Mouse (Mus musculus): ENCODE measurements around the gene Thap2. TPM values are rescaled to one million over a fixed set of nuclear protein-coding genes. Genes with fewer than 3 reads are reported as not detected.

Thap2 gene
- 9.1 and 9.8 TPM in 2 replicates for polyA plus RNA-seq (2012; rRNA removed)

DNA sequence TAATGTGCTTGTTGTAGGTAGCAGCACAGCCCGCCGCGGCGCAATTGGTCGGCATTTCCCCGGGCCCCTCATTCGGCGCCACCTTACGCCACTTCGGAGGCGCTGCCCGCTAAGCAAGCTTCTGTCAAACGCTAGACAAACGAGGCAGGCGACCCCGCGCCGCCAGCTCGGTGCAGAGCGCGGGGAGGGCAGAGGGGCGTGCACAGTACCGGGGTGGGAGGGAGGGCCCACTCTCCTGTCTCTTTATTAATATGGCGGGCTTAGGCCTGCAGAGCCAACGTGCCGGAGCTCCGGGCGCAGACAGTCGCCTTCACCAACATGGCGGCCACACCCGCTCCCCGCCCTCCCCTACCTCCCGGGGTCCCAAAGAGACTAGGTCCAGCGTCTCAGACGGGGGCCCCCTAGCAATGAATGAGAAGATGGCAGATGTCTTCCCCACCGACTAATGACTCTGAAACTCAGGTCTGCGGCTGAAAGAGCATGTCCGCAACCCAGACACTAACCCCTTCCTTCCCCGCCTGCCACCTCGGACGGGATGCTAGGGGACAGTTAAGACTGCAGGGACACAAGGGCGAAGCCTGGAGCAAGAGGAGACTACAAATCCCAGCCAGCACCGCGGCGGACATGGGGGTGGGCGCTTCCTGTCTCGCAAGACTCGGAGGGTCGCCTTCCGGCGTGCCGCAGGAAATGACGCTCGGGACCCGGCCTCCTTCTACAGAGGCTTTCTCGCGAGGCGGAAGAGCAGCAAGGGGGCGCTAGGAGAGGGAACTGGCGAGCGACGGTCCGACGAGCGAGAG lies at the start of gene Thap2, which contains the start of gene Zfc3h1:
TSS of gene Thap2 (minus strand) at position 223 of the 797 bp plus-strand sequence.
TSS of gene Zfc3h1 (plus strand) at position 739 of the 797 bp plus-strand sequence.
- H3K27me3 ChIP-seq (ENCODE audit: control insufficient read depth, insufficient read depth, low read length): no peaks in the 10 kb centered on the region
- peak; percentile 53 for TF ChIP-seq CTCF (IDR thresholded peaks at IDR 0.05; ENCODE audit: borderline replicate concordance, control insufficient read depth, extremely low read depth, insufficient read depth, low read length, poor library complexity)
- peak; percentile 90 for TF ChIP-seq POLR2A (IDR thresholded peaks at IDR 0.05; ENCODE audit: control insufficient read depth, extremely low read depth, insufficient read depth, low read length, poor library complexity)
- peak; percentile 96 for DNase-seq
- H3K27ac ChIP-seq (ENCODE audit: control insufficient read depth, insufficient read depth, low read length): peak within 1 kb of the TSS; percentile 64
- H3K4me3 ChIP-seq (ENCODE audit: control insufficient read depth, insufficient read depth, low read length): peak within 1 kb of the TSS; percentile 90
- H3K4me1 ChIP-seq (replicated peaks; ENCODE audit: control insufficient read depth, insufficient read depth, low read length): peaks cover 4% of the 10 kb centered on the region
- peaks cover 4% of the 10 kb centered on the region; the same call in 1 of the 2 replicates for H3K36me3 ChIP-seq (ENCODE audit: control insufficient read depth, insufficient read depth, low read length)
- under 1% methylated on average over 65 of the region's 65 CpGs for WGBS

DNA sequence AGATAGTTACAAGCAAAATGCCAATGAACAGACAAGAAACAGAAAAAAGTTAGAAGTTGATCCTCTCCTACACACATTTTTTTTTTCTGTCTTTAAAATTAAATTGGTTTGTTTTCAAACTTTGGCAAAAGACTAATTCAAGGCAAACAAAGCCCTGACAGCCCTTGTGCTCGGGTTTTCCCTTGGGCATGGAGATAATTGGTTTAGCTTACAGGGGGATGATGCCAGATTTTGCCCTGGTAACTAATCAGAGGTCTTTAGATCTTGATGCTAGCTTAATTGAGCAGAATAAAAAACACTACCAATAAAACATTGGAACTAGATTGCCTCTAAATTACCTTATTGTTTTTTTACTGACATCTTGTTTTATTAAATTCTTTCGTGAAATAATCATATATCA lies 41.1 kb upstream of the Thap2 start:
- 97% methylated on average over 2 of the region's 2 CpGs for WGBS
- H3K27ac ChIP-seq (ENCODE audit: control insufficient read depth, insufficient read depth, low read length): no peak overlapping the region
- no peaks in the 10 kb centered on the region for H3K4me1 ChIP-seq (replicated peaks; ENCODE audit: control insufficient read depth, insufficient read depth, low read length)
- no peaks in the 10 kb centered on the region for H3K27me3 ChIP-seq (ENCODE audit: control insufficient read depth, insufficient read depth, low read length)
- H3K36me3 ChIP-seq (ENCODE audit: control insufficient read depth, insufficient read depth, low read length): peaks cover 81% of the 10 kb centered on the region
- DNase-seq: no peak
- H3K4me3 ChIP-seq (ENCODE audit: control insufficient read depth, insufficient read depth, low read length): no peak overlapping the region
- TF ChIP-seq CTCF (IDR thresholded peaks at IDR 0.05; ENCODE audit: borderline replicate concordance, control insufficient read depth, extremely low read depth, insufficient read depth, low read length, poor library complexity) (no peak), POLR2A (IDR thresholded peaks at IDR 0.05; ENCODE audit: control insufficient read depth, extremely low read depth, insufficient read depth, low read length, poor library complexity) (no peak)

DNA sequence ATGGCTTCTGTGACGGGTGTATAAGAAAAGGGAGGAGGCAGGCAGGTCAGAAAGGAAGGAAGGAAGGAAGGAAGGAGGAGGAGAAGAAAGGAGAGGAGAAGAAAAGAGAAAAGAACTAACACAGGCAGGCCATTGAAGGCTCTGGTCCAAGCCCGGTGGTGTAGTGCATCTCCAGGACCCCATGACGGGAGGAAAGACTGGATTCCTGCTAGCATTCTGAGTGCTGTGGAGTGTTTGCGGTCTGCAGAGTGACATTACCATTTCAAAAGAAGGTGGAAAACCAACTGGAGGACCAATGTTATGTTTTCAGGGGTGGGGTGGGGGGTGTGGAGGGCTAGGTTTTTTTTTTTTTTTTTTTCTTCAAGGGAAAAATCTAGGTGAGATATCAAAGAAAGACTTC lies 37.7 kb upstream of the Thap2 start:
- Histone ChIP-seq H3K27ac (ENCODE audit: control insufficient read depth, insufficient read depth, low read length) (no peak overlapping the region), H3K27me3 (ENCODE audit: control insufficient read depth, insufficient read depth, low read length) (no peaks in the 10 kb centered on the region), H3K4me1 (replicated peaks; ENCODE audit: control insufficient read depth, insufficient read depth, low read length) (no peaks in the 10 kb centered on the region), H3K36me3 (ENCODE audit: control insufficient read depth, insufficient read depth, low read length) (peaks cover 74% of the 10 kb centered on the region), H3K4me3 (ENCODE audit: control insufficient read depth, insufficient read depth, low read length) (no peak overlapping the region)
- WGBS: 93% methylated on average over 4 of the region's 4 CpGs
- TF ChIP-seq POLR2A (IDR thresholded peaks at IDR 0.05; ENCODE audit: control insufficient read depth, extremely low read depth, insufficient read depth, low read length, poor library complexity) (no peak), CTCF (IDR thresholded peaks at IDR 0.05; ENCODE audit: borderline replicate concordance, control insufficient read depth, extremely low read depth, insufficient read depth, low read length, poor library complexity) (no peak)
- no peak for DNase-seq

DNA sequence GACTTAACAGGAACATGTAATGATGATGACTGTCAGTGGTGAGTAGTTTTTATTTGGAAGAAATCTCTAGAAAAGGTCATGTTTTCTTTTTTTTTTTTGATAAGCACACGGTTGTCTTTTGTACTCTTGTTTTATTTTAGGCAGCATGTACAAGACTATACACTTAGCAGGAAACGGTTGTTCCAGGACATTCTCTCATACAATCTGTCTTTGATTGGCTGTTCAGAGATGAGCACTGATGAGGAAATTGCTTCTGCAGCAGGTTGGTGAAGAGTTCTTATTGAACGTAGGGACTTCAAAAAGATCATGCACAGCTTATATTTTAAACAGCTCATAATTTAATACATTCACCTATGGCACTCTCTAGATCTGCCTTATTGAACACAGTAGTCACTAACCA lies 29.8 kb upstream of the Thap2 start:
- Histone ChIP-seq H3K27me3 (ENCODE audit: control insufficient read depth, insufficient read depth, low read length) (no peaks in the 10 kb centered on the region), H3K4me1 (replicated peaks; ENCODE audit: control insufficient read depth, insufficient read depth, low read length) (no peaks in the 10 kb centered on the region), H3K4me3 (ENCODE audit: control insufficient read depth, insufficient read depth, low read length) (no peak overlapping the region), H3K27ac (ENCODE audit: control insufficient read depth, insufficient read depth, low read length) (no peak overlapping the region), H3K36me3 (ENCODE audit: control insufficient read depth, insufficient read depth, low read length) (peaks cover 92% of the 10 kb centered on the region)
- DNase-seq: no peak
- TF ChIP-seq POLR2A (IDR thresholded peaks at IDR 0.05; ENCODE audit: control insufficient read depth, extremely low read depth, insufficient read depth, low read length, poor library complexity): no peak
- TF ChIP-seq CTCF (IDR thresholded peaks at IDR 0.05; ENCODE audit: borderline replicate concordance, control insufficient read depth, extremely low read depth, insufficient read depth, low read length, poor library complexity): no peak
- 93% methylated on average over 3 of the region's 3 CpGs for WGBS

DNA sequence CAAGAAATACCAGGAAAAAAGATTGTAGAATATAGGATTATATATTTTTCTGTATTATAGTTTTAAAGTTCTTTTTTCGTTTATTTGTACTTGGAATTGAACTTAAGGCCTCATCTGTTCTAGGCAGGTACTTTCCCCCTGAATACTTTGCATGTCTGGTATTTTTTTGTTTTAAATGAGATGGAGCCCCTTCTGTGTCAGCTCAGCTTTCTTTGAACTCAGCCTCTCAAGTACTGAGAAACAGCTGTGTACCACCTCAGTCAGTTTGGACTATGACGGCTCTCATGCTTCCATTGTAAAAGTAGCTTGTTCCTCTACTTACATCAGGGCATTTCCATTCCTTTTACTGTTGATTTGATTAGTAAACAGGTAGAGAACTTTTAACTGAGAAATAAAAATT lies 29.3 kb upstream of the Thap2 start:
- H3K4me1 ChIP-seq (replicated peaks; ENCODE audit: control insufficient read depth, insufficient read depth, low read length): no peaks in the 10 kb centered on the region
- 96% methylated on average over 2 of the region's 2 CpGs for WGBS
- peaks cover 94% of the 10 kb centered on the region for H3K36me3 ChIP-seq (ENCODE audit: control insufficient read depth, insufficient read depth, low read length)
- DNase-seq: no peak
- H3K27me3 ChIP-seq (ENCODE audit: control insufficient read depth, insufficient read depth, low read length): no peaks in the 10 kb centered on the region
- TF ChIP-seq POLR2A (IDR thresholded peaks at IDR 0.05; ENCODE audit: control insufficient read depth, extremely low read depth, insufficient read depth, low read length, poor library complexity): no peak
- TF ChIP-seq CTCF (IDR thresholded peaks at IDR 0.05; ENCODE audit: borderline replicate concordance, control insufficient read depth, extremely low read depth, insufficient read depth, low read length, poor library complexity): no peak
- no peak overlapping the region for H3K27ac ChIP-seq (ENCODE audit: control insufficient read depth, insufficient read depth, low read length)
- H3K4me3 ChIP-seq (ENCODE audit: control insufficient read depth, insufficient read depth, low read length): no peak overlapping the region

DNA sequence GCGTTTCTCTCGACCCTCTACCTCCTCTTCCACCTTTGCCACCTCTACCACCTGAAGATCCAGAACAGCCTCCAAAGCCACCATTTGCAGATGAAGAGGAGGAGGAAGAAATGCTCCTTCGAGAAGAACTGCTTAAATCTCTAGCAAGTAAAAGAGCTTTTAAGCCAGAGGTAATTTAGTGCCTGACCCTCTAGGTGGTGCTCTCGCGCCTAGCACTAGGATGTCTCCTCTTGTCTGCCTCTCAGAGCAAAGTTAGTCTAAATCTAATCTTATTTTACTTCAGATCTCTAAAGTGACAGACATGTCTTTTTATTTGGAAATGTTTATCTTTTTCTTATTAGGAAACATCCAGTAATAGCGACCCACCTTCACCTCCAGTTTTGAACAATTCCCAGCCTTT lies 22.1 kb upstream of the Thap2 start:
- Histone ChIP-seq H3K36me3 (ENCODE audit: control insufficient read depth, insufficient read depth, low read length) (peaks cover 82% of the 10 kb centered on the region), H3K4me1 (replicated peaks; ENCODE audit: control insufficient read depth, insufficient read depth, low read length) (no peaks in the 10 kb centered on the region), H3K27ac (ENCODE audit: control insufficient read depth, insufficient read depth, low read length) (no peak overlapping the region), H3K27me3 (ENCODE audit: control insufficient read depth, insufficient read depth, low read length) (no peaks in the 10 kb centered on the region), H3K4me3 (ENCODE audit: control insufficient read depth, insufficient read depth, low read length) (no peak overlapping the region)
- WGBS: 73% methylated on average over 6 of the region's 6 CpGs
- no peak for TF ChIP-seq POLR2A (IDR thresholded peaks at IDR 0.05; ENCODE audit: control insufficient read depth, extremely low read depth, insufficient read depth, low read length, poor library complexity)
- no peak for TF ChIP-seq CTCF (IDR thresholded peaks at IDR 0.05; ENCODE audit: borderline replicate concordance, control insufficient read depth, extremely low read depth, insufficient read depth, low read length, poor library complexity)
- peak; percentile 60 for DNase-seq
